Mouse (Mus musculus) monocyte, adult 5-6 weeks (primary cell): ENCODE measurements at regions not wholly inside any gene's neighbourhood (a gene's known extent, or its start where the extent isn't known, plus 50 kb on each side); places are given as distances from the start of the nearest gene placed in this dataset.

Source experiments
- ATAC-seq: fragments of 153-309, 156-312 bp; replicated peaks from 2 replicates; pipeline ENCODE4 v1.8.0; 2017; ENCODE audit warnings: mild to moderate bottlenecking; ENCODE audit not compliant: low TSS enrichment, insufficient number of reproducible peaks, severe bottlenecking, poor library complexity, low FRiP score

DNA sequence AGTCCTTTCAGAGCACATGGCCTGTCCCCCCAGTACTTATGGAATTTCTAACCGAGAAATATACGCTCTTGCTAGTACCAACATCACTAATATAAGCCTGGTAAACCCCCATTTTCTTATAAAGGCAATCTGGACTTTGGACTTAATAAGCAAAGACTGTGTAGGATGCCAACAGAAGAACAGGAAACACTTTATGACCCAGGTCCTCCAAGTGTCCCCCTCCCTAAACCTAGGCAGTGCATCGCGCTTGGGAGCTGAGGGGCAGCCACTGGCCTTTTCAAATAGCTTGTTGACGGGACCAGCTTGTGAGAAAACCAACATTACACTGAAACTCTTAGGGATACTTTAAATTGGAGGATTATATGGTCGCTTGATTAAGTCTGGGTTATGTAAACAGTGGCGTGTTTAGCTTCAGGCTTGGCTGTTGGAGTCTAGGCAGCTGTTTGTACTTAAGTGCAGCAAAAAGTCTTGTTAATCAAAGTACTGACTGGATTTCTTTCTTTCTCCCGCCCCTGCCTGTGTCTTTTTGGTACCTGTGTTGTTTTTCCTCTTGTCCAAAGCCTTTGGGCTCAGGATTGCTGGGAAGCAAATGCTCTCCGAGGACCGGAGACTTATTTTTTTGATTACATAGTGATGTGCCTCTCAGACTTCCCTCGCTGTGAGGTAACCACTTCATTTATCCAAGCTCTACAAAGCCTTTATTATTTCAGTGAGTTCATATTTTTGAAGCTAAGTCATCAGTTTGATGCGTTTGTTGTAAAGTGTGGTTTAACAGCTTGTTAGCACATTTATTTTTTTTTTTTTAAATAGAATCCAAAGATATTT is 205.8 kb upstream of the Bmp2 start:
- ATAC-seq = no peak

DNA sequence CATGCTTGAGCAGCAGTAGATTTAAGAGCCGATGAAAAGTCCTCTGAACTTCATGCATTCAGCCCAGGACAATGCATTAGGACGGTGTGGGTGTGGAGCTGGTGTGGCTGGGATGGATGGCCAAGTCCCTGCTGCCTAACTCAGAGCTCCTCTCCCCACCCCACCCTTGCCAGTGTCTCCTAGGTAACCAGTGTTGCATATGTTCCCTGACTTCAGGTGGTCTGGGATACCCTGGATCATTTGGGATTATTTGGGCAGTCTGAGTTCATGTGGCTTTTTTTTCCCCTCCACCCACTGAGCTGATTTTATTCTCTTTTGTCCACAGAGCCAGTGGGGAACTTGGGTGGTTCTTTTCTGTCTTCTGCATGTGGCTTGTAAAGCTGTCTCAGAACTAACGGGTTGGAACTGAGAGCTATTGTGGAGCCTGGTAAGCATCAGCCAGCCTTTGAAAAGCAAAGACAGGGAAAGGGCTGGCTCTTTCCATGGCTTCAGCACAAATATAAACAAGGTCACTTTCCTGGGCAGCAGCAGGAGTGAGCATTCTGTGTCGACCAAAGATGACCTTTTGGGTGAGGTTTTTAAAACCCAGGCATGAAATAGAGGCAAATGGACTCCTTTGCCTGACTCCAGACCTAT is 205.1 kb upstream of the Bmp2 start:
- ATAC-seq = no peak

DNA sequence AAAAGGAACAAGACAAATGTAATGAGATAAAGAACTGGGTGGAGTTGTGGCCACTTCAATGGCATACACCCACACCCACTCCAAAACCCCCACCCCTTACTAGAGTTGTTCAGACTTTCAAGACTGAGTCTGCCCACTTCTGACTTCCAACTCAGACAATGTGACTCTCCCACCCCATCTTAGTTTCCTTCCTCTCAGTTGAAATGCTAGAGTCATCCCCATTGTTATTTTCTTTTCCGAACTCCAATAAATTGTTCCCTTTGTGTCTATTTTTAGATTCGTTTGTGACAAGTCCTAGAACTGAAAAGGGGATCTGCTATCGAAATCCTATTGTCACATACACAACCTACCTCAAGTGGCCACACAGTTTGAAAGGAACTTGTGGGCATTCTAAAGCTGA is 200.7 kb upstream of the Bmp2 start:
- no peak for ATAC-seq

DNA sequence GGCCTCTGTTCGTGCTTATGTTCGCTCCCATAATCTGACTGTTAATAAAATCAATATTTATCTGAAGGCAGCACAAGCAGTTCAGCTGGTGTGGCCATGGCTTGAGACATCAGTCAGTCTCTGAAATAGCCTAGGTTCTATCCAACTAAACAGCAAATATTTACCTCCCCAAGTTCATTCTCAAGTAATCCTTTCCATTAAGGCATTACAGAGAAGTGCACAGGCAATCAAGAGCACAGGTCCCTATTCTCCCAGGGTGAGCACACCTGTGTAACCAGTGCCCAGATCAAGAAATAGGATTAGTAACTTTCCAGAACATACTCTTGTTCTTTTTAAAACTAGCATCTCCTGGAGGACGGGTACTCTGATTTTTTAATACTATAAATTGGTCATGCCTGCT is 199.2 kb upstream of the Bmp2 start:
- no peak for ATAC-seq

DNA sequence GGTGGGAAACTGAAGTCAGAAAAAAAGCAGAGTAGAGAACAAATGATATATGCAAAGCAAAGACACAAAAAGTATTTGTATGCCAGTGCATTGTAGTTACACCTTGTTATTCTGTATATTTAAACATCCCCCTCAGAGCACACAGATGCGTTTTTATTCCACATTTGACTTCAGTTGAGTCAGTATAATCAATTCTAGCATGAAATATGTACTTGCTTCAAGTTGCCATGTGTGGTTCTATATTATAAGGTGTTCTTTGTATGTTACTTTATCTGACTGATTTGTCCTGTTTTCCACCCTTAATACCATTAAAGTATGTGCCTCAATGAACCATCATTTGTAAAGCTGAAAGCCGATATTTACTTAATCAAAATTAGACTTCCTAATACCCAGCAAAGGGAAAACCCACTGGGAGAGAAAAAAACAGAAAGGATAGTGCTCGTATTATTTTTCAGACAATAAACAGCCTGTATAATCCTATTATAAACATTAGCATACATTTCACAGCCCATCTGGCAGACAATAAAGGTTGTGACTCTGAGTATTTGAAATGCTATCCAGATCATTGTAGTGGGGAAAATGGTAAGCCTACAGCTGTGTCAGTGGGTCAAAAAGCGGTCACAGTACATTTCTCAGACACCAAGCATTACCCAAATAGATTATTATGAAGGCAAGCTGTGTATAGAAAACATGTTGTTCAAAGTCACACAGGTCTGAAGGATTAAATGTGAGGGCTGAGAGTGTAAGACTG is 189.1 kb upstream of the Bmp2 start:
- no peak for ATAC-seq

DNA sequence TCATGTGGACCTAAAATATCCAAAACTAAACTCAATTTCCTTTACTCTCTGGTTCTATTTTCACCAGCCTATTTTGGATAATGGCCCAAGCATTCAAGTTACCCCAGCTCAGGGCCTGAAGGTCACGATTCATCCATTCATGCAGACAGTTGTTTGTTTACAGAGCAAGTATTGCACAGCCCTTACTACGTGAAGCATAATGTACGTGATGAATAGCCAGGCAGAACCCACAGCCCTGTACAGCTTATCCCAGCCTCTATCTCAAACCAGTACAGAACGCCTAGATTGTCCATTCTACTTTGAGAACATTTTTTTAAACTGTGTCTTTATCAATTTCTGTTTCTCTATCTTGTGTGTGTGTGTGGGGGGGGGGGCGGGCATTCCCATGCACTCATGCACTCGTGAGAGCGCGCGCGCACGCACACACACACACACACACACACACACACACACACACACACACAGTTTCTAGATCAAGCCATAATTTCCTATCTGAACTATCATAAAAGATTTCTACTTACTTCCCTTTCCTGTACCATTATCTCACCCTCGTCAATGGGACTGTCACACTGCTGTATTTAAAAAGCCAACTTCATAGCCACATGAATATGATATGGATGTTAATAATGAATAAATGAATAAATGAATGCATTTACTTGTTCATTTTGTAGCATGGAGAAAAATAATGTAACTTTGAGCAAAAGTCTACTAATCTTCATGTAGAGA is 180.3 kb upstream of the Bmp2 start:
- ATAC-seq = no peak

DNA sequence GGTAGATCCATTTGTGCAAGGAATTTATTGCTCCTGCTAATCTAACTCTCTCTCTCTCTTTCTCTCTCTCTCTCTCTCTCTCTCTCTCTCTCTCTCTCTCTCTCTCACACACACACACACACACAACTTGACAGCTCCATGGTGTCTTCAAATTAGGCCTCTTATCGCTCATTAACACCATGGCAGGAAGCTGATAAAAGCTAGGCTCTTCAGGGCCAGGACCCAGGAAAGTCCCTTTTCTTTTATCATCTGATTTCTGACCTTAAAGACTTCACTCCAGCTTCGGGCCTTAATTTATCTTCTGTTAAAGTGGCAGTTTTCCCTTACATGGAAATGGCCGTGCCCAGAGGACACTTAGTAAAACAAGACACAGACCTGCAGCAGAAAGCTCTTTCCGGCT is 178.4 kb upstream of the Bmp2 start:
- no peak for ATAC-seq

DNA sequence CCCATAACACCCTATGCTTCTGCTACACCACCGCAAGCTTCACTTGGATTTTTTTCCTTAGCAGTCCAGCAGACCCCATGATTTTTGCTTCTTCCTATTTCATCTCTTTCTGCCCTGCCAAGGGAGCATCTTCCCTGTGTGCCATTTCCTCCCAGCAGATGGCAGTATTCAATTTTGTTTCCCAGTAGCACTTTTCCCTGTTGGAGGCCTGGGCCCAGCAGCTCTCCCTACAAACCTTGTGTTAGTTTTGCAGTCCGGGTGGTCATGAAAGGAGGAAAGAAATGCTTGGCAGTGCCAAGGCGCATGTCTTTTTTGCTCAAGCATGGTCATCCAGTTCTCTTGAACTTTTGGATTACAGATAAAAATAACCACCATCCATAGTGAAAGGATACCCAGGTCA is 170.9 kb upstream of the Bmp2 start:
- no peak for ATAC-seq

DNA sequence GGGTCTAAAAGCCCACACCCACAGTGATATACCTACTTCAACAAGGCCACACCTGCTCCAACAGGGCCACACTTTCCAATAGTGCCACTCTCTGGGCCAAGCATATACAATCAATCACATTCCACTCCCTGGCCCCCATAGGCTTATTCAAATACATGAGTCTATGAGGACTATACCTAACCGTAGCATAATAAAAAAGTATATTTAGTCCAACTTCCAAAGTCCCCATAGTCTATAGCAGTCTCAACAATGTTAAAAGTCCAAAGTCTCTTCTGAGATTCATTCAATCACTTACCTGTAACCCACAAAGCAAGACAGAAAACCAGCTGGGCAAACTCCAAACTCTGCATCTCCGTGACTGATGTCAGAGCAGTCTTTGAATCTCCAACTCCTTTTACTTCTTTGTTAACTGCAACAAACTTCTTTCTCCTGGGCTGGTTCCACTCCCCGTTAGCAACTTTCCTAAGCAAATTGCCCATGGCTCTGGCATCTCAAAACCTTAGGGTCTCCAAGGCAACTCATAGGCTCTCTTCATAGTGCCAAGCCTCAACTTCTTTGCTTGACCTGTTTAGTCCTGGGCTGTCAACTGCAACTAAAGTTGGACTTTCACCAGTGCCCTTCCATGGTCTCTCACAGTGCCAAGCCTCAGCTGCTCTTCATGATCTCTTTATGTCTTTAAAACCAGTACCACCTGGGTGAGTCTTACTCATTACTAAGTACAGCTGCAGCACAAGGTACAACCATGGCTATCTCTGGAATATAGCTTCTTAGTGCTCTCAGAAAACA is 168.6 kb upstream of the Bmp2 start:
- no peak for ATAC-seq

DNA sequence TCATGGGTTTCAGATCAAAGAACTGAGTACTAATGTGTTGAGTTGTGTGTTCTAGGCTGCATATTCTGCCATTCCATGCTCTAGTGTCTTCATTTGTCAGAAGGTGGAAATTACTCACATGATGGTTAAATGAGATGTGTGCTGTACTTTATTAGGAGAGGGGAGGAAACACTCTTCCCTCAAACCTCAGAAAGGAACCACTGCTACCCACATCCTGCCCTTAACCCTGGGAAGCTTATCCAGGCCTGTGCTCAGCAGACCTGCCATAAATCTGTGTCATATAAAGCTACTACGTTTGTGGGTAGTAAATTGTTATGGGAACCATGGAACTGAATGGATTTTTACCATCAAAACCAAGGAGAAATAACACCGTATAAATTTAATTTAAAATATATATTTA is 166.7 kb upstream of the Bmp2 start:
- no peak for ATAC-seq

DNA sequence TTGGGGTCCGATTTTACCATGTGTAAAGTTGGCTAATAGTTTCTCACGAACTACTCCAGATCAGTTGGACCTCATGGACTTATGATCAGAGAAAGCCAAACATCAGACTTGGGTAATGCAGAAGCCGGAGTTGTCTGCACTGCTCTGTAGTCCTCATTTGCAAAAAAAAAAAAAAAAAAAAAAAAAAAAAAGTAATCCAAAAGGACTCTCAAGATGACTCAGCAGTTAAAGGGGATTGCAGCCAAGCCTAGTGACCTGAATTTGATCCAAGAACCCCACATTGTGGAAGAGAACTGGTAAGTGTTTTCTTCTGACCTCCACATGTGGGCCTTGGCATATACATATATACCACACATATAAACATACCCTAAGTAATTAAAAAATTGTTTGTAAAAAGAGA is 164.6 kb upstream of the Bmp2 start:
- no peak for ATAC-seq

DNA sequence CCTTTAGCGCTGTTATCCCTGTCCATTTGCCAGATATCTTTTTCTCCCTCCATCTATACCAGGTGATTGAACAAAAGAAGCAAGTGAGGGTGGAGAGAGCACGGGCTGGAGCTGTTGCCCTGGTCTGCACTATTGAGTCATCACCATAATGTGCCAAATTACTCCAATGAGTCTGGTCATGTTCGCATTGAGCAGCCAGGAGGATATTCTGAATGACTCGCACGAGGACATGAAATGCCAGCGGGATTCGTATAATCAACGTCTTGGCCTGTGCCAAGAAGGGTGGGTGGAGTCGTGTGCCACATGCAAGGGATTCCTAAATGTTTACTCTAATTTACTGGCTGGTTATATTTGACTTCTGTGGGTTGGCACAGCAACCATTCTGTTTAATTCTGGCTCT is 159.7 kb upstream of the Bmp2 start:
- no peak for ATAC-seq

DNA sequence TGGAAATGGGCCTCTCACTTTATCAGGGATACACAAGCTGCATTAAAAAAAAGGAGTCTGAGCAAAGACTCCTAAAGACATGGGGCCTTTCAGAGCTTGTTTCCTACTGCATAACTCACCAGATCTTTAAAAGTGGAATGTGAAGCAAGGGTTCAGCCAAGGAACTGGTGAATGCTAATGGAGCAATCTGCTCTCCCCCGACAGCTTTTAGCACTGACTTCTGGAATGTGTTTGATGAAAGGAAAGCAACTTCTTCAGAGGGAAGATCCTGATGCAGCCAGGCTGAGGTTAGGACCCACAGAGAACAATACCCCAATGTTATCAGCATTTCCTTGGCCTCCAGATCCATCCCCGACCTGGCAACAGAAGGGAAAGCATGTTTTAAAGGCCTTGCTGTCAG is 154.4 kb upstream of the Bmp2 start:
- ATAC-seq = no peak

DNA sequence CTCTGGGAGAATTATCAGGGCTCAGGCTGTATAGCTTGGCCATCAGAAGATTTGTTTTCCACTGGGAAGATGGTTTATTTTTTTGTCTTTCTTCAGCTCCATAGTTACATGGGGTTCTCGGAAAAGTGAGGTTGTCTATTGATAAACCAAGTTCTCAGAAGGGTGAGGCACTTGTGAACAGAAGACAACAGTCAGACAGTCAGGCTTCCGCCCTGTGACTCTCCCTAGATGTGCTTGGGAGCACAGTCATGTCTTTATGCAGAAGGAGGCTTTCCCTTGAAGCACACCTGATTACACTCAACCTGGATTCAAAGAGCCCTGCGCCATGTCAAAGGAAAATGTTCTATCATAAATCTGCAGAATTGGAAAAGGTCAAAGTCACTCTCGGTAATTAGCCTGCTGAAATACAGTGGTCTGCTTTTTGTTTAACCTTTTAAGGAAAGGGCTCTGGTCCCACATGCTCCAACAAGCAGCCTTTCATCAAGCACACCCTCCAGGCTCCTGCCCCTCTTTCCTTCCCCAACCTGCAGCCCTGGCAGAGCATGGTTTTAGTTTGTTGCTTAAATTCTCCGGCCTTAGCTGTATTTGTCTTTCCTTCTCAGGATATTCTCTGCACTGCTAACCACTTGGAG is 152.8 kb upstream of the Bmp2 start:
- no peak for ATAC-seq

DNA sequence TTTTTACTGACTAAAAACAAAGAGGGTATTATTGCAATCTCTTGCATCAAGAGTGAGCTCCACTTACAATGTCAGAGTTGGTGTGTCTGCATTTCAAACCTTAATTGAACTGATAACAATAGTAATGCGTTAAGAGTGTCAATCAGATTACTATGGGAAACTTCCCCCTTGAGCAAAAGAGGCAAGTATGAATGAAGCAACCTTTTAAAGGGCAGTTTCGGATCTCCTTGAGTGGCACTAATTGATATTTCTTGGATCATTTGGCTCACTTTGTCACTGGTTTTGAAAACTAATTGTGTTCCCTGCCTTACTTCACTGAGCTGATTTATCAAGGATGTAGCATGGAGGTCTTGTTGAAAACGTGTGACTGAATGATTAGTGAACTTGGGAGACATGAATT is 151.0 kb upstream of the Bmp2 start:
- no peak for ATAC-seq

DNA sequence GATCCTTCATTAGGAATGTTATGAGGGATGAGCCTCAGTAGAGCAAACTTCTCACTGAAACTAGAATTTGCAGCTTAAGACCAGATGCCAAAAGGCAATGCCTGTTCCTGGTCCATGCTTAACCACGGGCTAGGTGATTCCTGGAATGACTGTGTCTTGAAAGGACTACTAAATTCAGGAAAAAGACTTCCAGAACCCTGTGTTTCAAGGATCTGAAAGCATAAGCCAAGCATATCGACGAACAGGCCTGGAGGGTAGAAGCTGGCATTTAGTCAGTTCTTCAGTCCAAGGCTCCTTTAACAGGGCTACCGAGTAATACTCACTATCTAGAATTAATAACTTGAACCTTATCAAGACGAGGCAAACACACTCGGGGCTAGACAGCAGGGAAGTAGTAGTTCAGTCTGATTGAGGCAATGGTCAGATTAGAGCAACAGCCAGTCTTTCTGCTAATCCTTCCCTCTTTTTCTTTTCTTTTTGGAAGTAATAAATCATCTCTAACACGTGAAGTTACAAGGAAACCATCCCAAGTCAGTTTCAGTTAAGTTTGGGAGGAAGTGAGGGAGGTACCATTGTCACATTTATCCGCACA is 134.9 kb upstream of the Bmp2 start:
- no peak for ATAC-seq

DNA sequence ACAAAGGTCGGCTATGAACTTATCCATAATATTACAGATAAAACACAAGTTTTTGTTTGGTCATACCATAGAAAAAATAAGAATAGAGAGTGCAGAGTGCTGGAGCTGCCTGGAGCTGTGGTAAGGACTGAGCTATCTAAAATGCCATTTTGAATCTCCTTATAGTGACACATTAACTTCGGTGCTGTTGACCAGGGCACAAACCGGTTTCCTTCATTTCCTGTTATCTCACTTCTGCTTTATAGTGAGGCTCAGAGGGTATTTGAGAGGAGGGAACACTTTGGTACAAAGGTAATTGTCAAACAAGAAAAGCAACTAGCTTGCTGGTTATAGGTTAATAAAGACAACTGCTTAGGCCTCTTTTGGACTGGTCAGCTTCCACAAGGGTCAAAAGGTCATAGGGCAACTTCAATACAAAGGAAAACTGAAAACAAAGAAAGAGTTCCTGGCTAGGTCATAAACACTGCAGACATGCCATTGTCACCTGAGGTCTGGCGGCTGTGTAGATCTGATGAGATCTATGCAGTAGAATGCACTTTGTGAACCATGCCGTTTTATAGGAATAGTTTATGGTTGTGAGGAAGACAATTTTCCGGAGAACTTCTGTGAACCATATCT is 132.2 kb upstream of the Bmp2 start:
- ATAC-seq = no peak
